ENCODE assay signal across 23 mouse cellular contexts in the genomic region with DNA sequence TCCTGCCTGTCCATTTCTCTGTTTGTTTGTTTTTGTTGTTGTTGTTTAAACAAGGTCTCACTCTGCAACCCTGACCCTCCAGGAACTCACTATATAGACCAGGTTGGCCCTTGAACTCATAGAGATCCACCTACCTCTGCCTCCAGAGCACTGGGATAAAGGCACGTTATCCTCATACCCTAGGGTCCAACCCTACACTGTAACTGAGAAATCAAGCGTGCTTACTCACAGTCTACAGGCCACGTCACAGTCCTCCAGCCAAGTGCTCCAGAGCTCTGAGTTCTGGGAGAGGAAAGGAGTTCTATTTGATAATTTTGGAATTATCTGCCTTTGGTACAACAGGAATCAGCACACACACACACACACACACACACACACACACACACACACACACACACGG.
DNase-seq lines count a peak whose midpoint lies in the region; ATAC-seq and TF ChIP-seq lines count a peak whose summit lies in the region.
"Had no signal": no experiment of that assay in that cellular context is flagged by ENCODE, and none has a peak within 500 bp of the region (broad histone marks: within the 10 kb centered on the region; RNA-seq: fewer than 3 reads in every experiment).

No protein-coding gene starts in this region.

- intact Hi-C loops in left cerebral cortex, postnatal 36 days (cut with DNase I) = no loop called here

- H3K4me3 ChIP-seq in midbrain, embryonic 11.5 days (ENCODE audit: low read depth, low read length) = no peak overlapping the region
- no peak overlapping the region for H3K4me3 ChIP-seq in midbrain, embryonic 15.5 days
- no peak overlapping the region for H3K4me3 ChIP-seq in intestine, embryonic 16.5 days (ENCODE audit: low read length)
- no peak overlapping the region for H3K4me3 ChIP-seq in small intestine, adult 2 months (ENCODE audit: low read depth, low read length)
- H3K4me3 ChIP-seq: embryonic facial prominence, embryonic 10.5 days; embryonic facial prominence, embryonic 12.5 days; forebrain, embryonic 13.5 days; forebrain, embryonic 15.5 days had no signal

- H3K9ac ChIP-seq in midbrain, embryonic 11.5 days (ENCODE audit: low read length) = no peak overlapping the region
- no peak overlapping the region for H3K9ac ChIP-seq in midbrain, embryonic 15.5 days
- H3K9ac ChIP-seq in intestine, embryonic 16.5 days (ENCODE audit: low read depth, low read length) = no peak overlapping the region
- H3K9ac ChIP-seq: embryonic facial prominence, embryonic 12.5 days; forebrain, embryonic 13.5 days; forebrain, embryonic 15.5 days had no signal

- no peaks in the 10 kb centered on the region for H3K4me1 ChIP-seq in midbrain, embryonic 11.5 days (ENCODE audit: control insufficient read depth, insufficient read depth, low read length)
- no peaks in the 10 kb centered on the region for H3K4me1 ChIP-seq in midbrain, embryonic 15.5 days
- H3K4me1 ChIP-seq in intestine, embryonic 16.5 days (ENCODE audit: control insufficient read depth, insufficient read depth, low read length) = peaks cover 22% of the 10 kb centered on the region
- H3K4me1 ChIP-seq in small intestine, adult 2 months (ENCODE audit: control insufficient read depth, insufficient read depth, insufficient read length, low read length) = peaks cover 32% of the 10 kb centered on the region
- H3K4me1 ChIP-seq: forebrain, embryonic 15.5 days had no signal

- peak; percentile 1 for DNase-seq in midbrain, embryonic 11.5 days (ENCODE audit: low spot score, missing footprints)
- no peak for DNase-seq in left cerebral cortex, postnatal 36 days (ENCODE audit: low spot score in 2 of 2)
- no peak for DNase-seq in urinary bladder, postnatal 14 days (ENCODE audit: low spot score)
- DNase-seq: adrenal gland, adult 8-10 months; adrenal gland, postnatal 14 days; adrenal gland, postnatal 36 days; B cell, adult 2 months; cerebellum, adult 11-12 months; cerebellum, adult 2 months; cerebellum, adult 9-10 months; cerebellum, postnatal 10 days; cerebellum, postnatal 25 days had no signal

- TF ChIP-seq CTCF in small intestine, adult 2 months (IDR thresholded peaks at IDR 0.05; ENCODE audit: extremely low read depth, insufficient read length, insufficient replicate concordance, low read depth, low read length) = no peak

- TF ChIP-seq POLR2A in small intestine, adult 2 months (IDR thresholded peaks at IDR 0.05; ENCODE audit: low read depth, low read length) = no peak

- 0 out of 2 replicates have a peak, but pooled peaks cover 3% of the 10 kb centered on the region for H3K27me3 ChIP-seq in midbrain, embryonic 11.5 days (ENCODE audit: control insufficient read depth, insufficient read depth, low read length)
- no peaks in the 10 kb centered on the region for H3K27me3 ChIP-seq in midbrain, embryonic 15.5 days (replicated peaks)
- no peaks in the 10 kb centered on the region for H3K27me3 ChIP-seq in intestine, embryonic 16.5 days (replicated peaks; ENCODE audit: control insufficient read depth, insufficient read depth, low read length)
- no peaks in the 10 kb centered on the region for H3K27me3 ChIP-seq in small intestine, adult 2 months (ENCODE audit: control insufficient read depth, insufficient read depth, low read length)
- H3K27me3 ChIP-seq: embryonic facial prominence, embryonic 12.5 days; forebrain, embryonic 15.5 days; Patski had no signal

- no peak for ATAC-seq in midbrain, embryonic 11.5 days (ENCODE audit: low FRiP score)
- no peak for ATAC-seq in midbrain, embryonic 15.5 days (replicated peaks)
- peak; percentile 63 for ATAC-seq in intestine, embryonic 16.5 days
- ATAC-seq: activated CD4-positive, CD25-positive, alpha-beta regulatory T cell, adult 4 months; CD4-positive, CD25-positive, alpha-beta regulatory T cell, adult 4 months; forebrain, embryonic 13.5 days; forebrain, embryonic 15.5 days; Patski had no signal

- no peaks in the 10 kb centered on the region for H3K36me3 ChIP-seq in midbrain, embryonic 11.5 days (ENCODE audit: control insufficient read depth, insufficient read depth, low read length)
- H3K36me3 ChIP-seq in midbrain, embryonic 15.5 days (replicated peaks) = no peaks in the 10 kb centered on the region
- no peaks in the 10 kb centered on the region for H3K36me3 ChIP-seq in intestine, embryonic 16.5 days (ENCODE audit: control insufficient read depth, insufficient read depth, low read length)
- H3K36me3 ChIP-seq in small intestine, adult 2 months (ENCODE audit: control insufficient read depth, insufficient read depth, low read length) = no peaks in the 10 kb centered on the region
- H3K36me3 ChIP-seq: embryonic facial prominence, embryonic 10.5 days; embryonic facial prominence, embryonic 12.5 days; forebrain, embryonic 15.5 days; G1E had no signal

- 93% methylated on average over 4 of the region's 4 CpGs for WGBS in midbrain, embryonic 11.5 days
- 93% methylated on average over 4 of the region's 4 CpGs for WGBS in midbrain, embryonic 15.5 days
- WGBS in intestine, embryonic 16.5 days = 76% methylated on average over 4 of the region's 4 CpGs
- 33% methylated on average over 4 of the region's 4 CpGs for WGBS in small intestine, adult 2 months

- no peak overlapping the region for H3K27ac ChIP-seq in midbrain, embryonic 11.5 days (ENCODE audit: low read depth, low read length)
- H3K27ac ChIP-seq in midbrain, embryonic 15.5 days = no peak overlapping the region
- peak overlapping the region; percentile 5; the same call in 1 of the 2 replicates for H3K27ac ChIP-seq in intestine, embryonic 16.5 days (ENCODE audit: low read length)
- peak overlapping the region; percentile 0; the same call in 1 of the 2 replicates for H3K27ac ChIP-seq in small intestine, adult 2 months (ENCODE audit: insufficient read depth, low read depth, low read length)
- H3K27ac ChIP-seq: embryonic facial prominence, embryonic 10.5 days; embryonic facial prominence, embryonic 12.5 days; forebrain, embryonic 13.5 days; forebrain, embryonic 15.5 days had no signal

- no peak overlapping the region for H3K4me2 ChIP-seq in midbrain, embryonic 11.5 days
- no peak overlapping the region for H3K4me2 ChIP-seq in midbrain, embryonic 15.5 days
- H3K4me2 ChIP-seq in intestine, embryonic 16.5 days (ENCODE audit: low read depth, low read length) = no peak overlapping the region
- H3K4me2 ChIP-seq: embryonic facial prominence, embryonic 12.5 days; forebrain, embryonic 13.5 days; forebrain, embryonic 15.5 days had no signal

- H3K9me3 ChIP-seq in midbrain, embryonic 11.5 days (ENCODE audit: control insufficient read depth, low read length) = no peaks in the 10 kb centered on the region
- no peaks in the 10 kb centered on the region for H3K9me3 ChIP-seq in midbrain, embryonic 15.5 days
- H3K9me3 ChIP-seq in intestine, embryonic 16.5 days (ENCODE audit: control insufficient read depth, low read length) = no peaks in the 10 kb centered on the region
- H3K9me3 ChIP-seq: embryonic facial prominence, embryonic 10.5 days; embryonic facial prominence, embryonic 12.5 days; forebrain, embryonic 13.5 days; forebrain, embryonic 15.5 days; G1E had no signal

Comparison
In these comparisons a context has a peak if more than half of its experiments do, and no peak if none do; other contexts are left out.
1. H3K27ac ChIP-seq: peak in intestine, embryonic 16.5 days (single experiment) and small intestine, adult 2 months (single experiment); none in midbrain, embryonic 11.5 days (single experiment) and midbrain, embryonic 15.5 days (single experiment).